ENCODE assay signal across 20 mouse cellular contexts in the genomic region with DNA sequence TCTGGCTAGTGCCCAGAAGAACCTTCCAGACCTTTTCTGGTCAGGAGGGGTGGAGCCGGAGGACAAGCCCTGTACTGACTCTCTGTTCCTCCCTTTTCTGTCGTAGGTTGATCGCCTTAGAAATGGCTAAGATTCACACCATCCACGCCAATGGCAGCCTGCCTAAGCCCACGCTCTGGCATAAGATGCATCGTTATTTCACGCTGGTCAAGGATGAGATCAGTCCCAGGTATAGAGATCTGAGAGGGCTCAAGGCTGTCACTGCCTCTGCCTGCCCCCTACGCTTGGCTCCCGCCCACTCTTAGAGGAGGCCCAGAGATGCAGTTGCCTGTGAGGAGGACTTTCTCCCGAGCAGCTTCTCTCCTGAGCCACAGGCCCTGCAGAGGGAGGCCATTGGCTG. TPM values are rescaled to one million over a fixed set of nuclear protein-coding genes. Genes with fewer than 3 reads are reported as not detected.
DNase-seq lines count a peak whose midpoint lies in the region; ATAC-seq and TF ChIP-seq lines count a peak whose summit lies in the region.
"Had no signal": no experiment of that assay in that cellular context is flagged by ENCODE, and none has a peak within 500 bp of the region (broad histone marks: within the 10 kb centered on the region; RNA-seq: fewer than 3 reads in every experiment).

No protein-coding gene starts in this region.

- no peaks in the 10 kb centered on the region for H3K36me3 ChIP-seq in hindbrain, postnatal 0 days (ENCODE audit: insufficient read depth, low read length)
- no peaks in the 10 kb centered on the region for H3K36me3 ChIP-seq in hindbrain, embryonic 12.5 days
- H3K36me3 ChIP-seq in stomach, embryonic 16.5 days (ENCODE audit: control insufficient read depth, insufficient read depth, low read length) = no peaks in the 10 kb centered on the region
- H3K36me3 ChIP-seq: neural tube, embryonic 13.5 days had no signal

- H3K27ac ChIP-seq in hindbrain, postnatal 0 days = 0 out of 2 replicates have a peak overlapping the region, but pooled peaks have one; percentile 32
- no peak overlapping the region for H3K27ac ChIP-seq in hindbrain, embryonic 12.5 days
- H3K27ac ChIP-seq in stomach, embryonic 16.5 days (ENCODE audit: low read length) = peak overlapping the region; percentile 16; the same call in 1 of the 2 replicates
- H3K27ac ChIP-seq: liver, embryonic 14.5 days; neural tube, embryonic 13.5 days had no signal

- no peak for ATAC-seq in hindbrain, postnatal 0 days
- no peak for ATAC-seq in hindbrain, embryonic 12.5 days (ENCODE audit: low FRiP score)
- no peak for ATAC-seq in stomach, embryonic 16.5 days (ENCODE audit: insufficient read depth, low FRiP score)
- ATAC-seq: inflammation-experienced regulatory T-cells, adult 6 months; midbrain, embryonic 16.5 days had no signal

- H3K4me3 ChIP-seq in hindbrain, postnatal 0 days (ENCODE audit: low read length) = no peak overlapping the region
- H3K4me3 ChIP-seq in hindbrain, embryonic 12.5 days = no peak overlapping the region
- no peak overlapping the region for H3K4me3 ChIP-seq in stomach, embryonic 16.5 days (replicated peaks; ENCODE audit: low read length)
- H3K4me3 ChIP-seq: neural tube, embryonic 13.5 days had no signal

- TF ChIP-seq CTCF in hindbrain, postnatal 0 days (IDR thresholded peaks at IDR 0.05; ENCODE audit: low read depth) = no peak

- no peaks in the 10 kb centered on the region for H3K27me3 ChIP-seq in hindbrain, postnatal 0 days (ENCODE audit: insufficient read depth, low read length)
- H3K27me3 ChIP-seq in hindbrain, embryonic 12.5 days = peaks cover 32% of the 10 kb centered on the region
- peaks cover 7% of the 10 kb centered on the region; the same call in 1 of the 2 replicates for H3K27me3 ChIP-seq in stomach, embryonic 16.5 days (ENCODE audit: control insufficient read depth, insufficient read depth, low read length)

- no peak overlapping the region for H3K9ac ChIP-seq in hindbrain, postnatal 0 days (replicated peaks; ENCODE audit: low read length)
- H3K9ac ChIP-seq in hindbrain, embryonic 12.5 days = no peak overlapping the region; the same call in 1 of the 2 replicates
- no peak overlapping the region for H3K9ac ChIP-seq in stomach, embryonic 16.5 days (ENCODE audit: low read length)
- H3K9ac ChIP-seq: liver, embryonic 14.5 days had no signal

- H3K9me3 ChIP-seq in hindbrain, postnatal 0 days (ENCODE audit: low read length) = no peaks in the 10 kb centered on the region
- no peaks in the 10 kb centered on the region for H3K9me3 ChIP-seq in hindbrain, embryonic 12.5 days (replicated peaks)
- H3K9me3 ChIP-seq in stomach, embryonic 16.5 days (replicated peaks; ENCODE audit: control insufficient read depth, low read length) = no peaks in the 10 kb centered on the region
- H3K9me3 ChIP-seq: neural tube, embryonic 13.5 days had no signal

- DNase-seq in cerebellum, postnatal 10 days = peak; percentile 79 to 83
- DNase-seq in cerebellum, postnatal 4 days (ENCODE audit: low spot score in 2 of 2) = no peak
- no peak for DNase-seq in hindbrain, postnatal 0 days (ENCODE audit: low spot score)
- peak; percentile 79 for DNase-seq in brain, adult 2 months (ENCODE audit: low read depth, low spot score)
- DNase-seq in layer of hippocampus, adult 18-20 months (ENCODE audit: low spot score in 2 of 2) = no peak
- DNase-seq in kidney, postnatal 25 days = no peak
- DNase-seq: gastrocnemius, postnatal 10 days; kidney, postnatal 10 days; layer of hippocampus, postnatal 36 days; lung, postnatal 4 days; thymus, postnatal 4 days had no signal

- peaks cover 18% of the 10 kb centered on the region for H3K4me1 ChIP-seq in hindbrain, postnatal 0 days (ENCODE audit: insufficient read depth, low read length)
- H3K4me1 ChIP-seq in hindbrain, embryonic 12.5 days = peaks cover 31% of the 10 kb centered on the region
- H3K4me1 ChIP-seq in stomach, embryonic 16.5 days (ENCODE audit: control insufficient read depth, insufficient read depth, low read length) = peaks cover 22% of the 10 kb centered on the region

- H3K4me2 ChIP-seq in hindbrain, postnatal 0 days (ENCODE audit: low read depth, low read length) = no peak overlapping the region
- no peak overlapping the region for H3K4me2 ChIP-seq in hindbrain, embryonic 12.5 days (replicated peaks)
- no peak overlapping the region for H3K4me2 ChIP-seq in stomach, embryonic 16.5 days (ENCODE audit: low read depth, low read length)
- H3K4me2 ChIP-seq: neural tube, embryonic 13.5 days had no signal

- 55% methylated on average over 10 of the region's 10 CpGs for WGBS in hindbrain, postnatal 0 days
- 60% methylated on average over 10 of the region's 10 CpGs for WGBS in hindbrain, embryonic 12.5 days
- WGBS in stomach, embryonic 16.5 days = 65% methylated on average over 10 of the region's 10 CpGs

RNA-seq across cellular contexts. Expression of gene Etnk2, which starts 5.3 kb away (rescaled TPM):
- total RNA-seq in hindbrain, postnatal 0 days (2014; rRNA removed) = 36.7 and 49.7 TPM in 2 replicates
- 27.4 and 29.6 TPM in 2 replicates for polyA plus RNA-seq in hindbrain, postnatal 0 days (2015; fragmentation: Nextera tagmentation; extraction: Ambion mirVana)
- 5.2 and 5.6 TPM in 2 replicates for polyA plus RNA-seq in hindbrain, embryonic 12.5 days (2016; fragmentation: Nextera tagmentation; extraction: Ambion mirVana)
- polyA plus RNA-seq in stomach, embryonic 16.5 days (2015; fragmentation: Nextera tagmentation; extraction: Ambion mirVana) = 4.5 and 4.7 TPM in 2 replicates
- 1 to 10 TPM; 1.0 to 2.1 TPM for total RNA-seq in layer of hippocampus, adult 18-20 months (2021)
- total RNA-seq: common myeloid progenitor, adult 5-6 weeks had no signal
- polyA plus RNA-seq: C2C12; inflammation-experienced regulatory T-cells, adult 6 months had no signal

RNA-seq across cellular contexts. Expression of gene Ren1, which starts 18.3 kb away (rescaled TPM):
- 0.58 and 1.1 TPM in 2 replicates for total RNA-seq in hindbrain, postnatal 0 days (2014; rRNA removed)
- polyA plus RNA-seq in hindbrain, postnatal 0 days (2015; fragmentation: Nextera tagmentation; extraction: Ambion mirVana) = 1.6 and 1.7 TPM in 2 replicates
- polyA plus RNA-seq in hindbrain, embryonic 12.5 days (2016; fragmentation: Nextera tagmentation; extraction: Ambion mirVana) = 0.99 and 1.9 TPM in 2 replicates
- polyA plus RNA-seq in stomach, embryonic 16.5 days (2015; fragmentation: Nextera tagmentation; extraction: Ambion mirVana) = 2.0 and 3.6 TPM in 2 replicates
- under 1 TPM in 1 of 2 experiments, not detected in 1; 0.20 TPM for total RNA-seq in layer of hippocampus, adult 18-20 months (2021)
- total RNA-seq: common myeloid progenitor, adult 5-6 weeks; gastrocnemius, postnatal 10 days; layer of hippocampus, postnatal 36 days had no signal
- polyA plus RNA-seq: C2C12; heart, embryonic 14.5 days; inflammation-experienced regulatory T-cells, adult 6 months; midbrain, embryonic 16.5 days had no signal

RNA-seq across cellular contexts. Expression of gene Kiss1, which starts 47.0 kb away (rescaled TPM):
- total RNA-seq in hindbrain, postnatal 0 days (2014; rRNA removed) = not detected in 2 replicates
- 1.4 TPM in 1 of 2 replicates, not detected in the other for polyA plus RNA-seq in hindbrain, postnatal 0 days (2015; fragmentation: Nextera tagmentation; extraction: Ambion mirVana)
- not detected in 2 replicates for polyA plus RNA-seq in hindbrain, embryonic 12.5 days (2016; fragmentation: Nextera tagmentation; extraction: Ambion mirVana)
- not detected in 2 replicates for polyA plus RNA-seq in stomach, embryonic 16.5 days (2015; fragmentation: Nextera tagmentation; extraction: Ambion mirVana)
- total RNA-seq in layer of hippocampus, adult 18-20 months (2021) = not detected
- total RNA-seq: common myeloid progenitor, adult 5-6 weeks; gastrocnemius, postnatal 10 days; layer of hippocampus, postnatal 36 days had no signal
- polyA plus RNA-seq: C2C12; heart, embryonic 14.5 days; inflammation-experienced regulatory T-cells, adult 6 months; liver, embryonic 14.5 days; midbrain, embryonic 16.5 days; neural tube, embryonic 13.5 days had no signal

RNA-seq across cellular contexts. Expression of gene Sox13, which starts 55.5 kb away (rescaled TPM):
- total RNA-seq in hindbrain, postnatal 0 days (2014; rRNA removed) = 13.1 and 16.8 TPM in 2 replicates
- polyA plus RNA-seq in hindbrain, postnatal 0 days (2015; fragmentation: Nextera tagmentation; extraction: Ambion mirVana) = 2.9 and 3.3 TPM in 2 replicates
- polyA plus RNA-seq in hindbrain, embryonic 12.5 days (2016; fragmentation: Nextera tagmentation; extraction: Ambion mirVana) = 17.5 and 19.2 TPM in 2 replicates
- 5.2 and 5.6 TPM in 2 replicates for polyA plus RNA-seq in stomach, embryonic 16.5 days (2015; fragmentation: Nextera tagmentation; extraction: Ambion mirVana)
- 1 to 10 TPM; 7.4 to 7.9 TPM for total RNA-seq in layer of hippocampus, adult 18-20 months (2021)
- polyA plus RNA-seq: inflammation-experienced regulatory T-cells, adult 6 months had no signal

RNA-seq across cellular contexts. Expression of gene Golt1a, which starts 59.0 kb away (rescaled TPM):
- not detected in 2 replicates for total RNA-seq in hindbrain, postnatal 0 days (2014; rRNA removed)
- polyA plus RNA-seq in hindbrain, postnatal 0 days (2015; fragmentation: Nextera tagmentation; extraction: Ambion mirVana) = 0.08 TPM in 1 of 2 replicates, not detected in the other
- not detected in 2 replicates for polyA plus RNA-seq in hindbrain, embryonic 12.5 days (2016; fragmentation: Nextera tagmentation; extraction: Ambion mirVana)
- polyA plus RNA-seq in stomach, embryonic 16.5 days (2015; fragmentation: Nextera tagmentation; extraction: Ambion mirVana) = 8.2 and 8.7 TPM in 2 replicates
- total RNA-seq in layer of hippocampus, adult 18-20 months (2021) = not detected
- total RNA-seq: common myeloid progenitor, adult 5-6 weeks; gastrocnemius, postnatal 10 days; layer of hippocampus, postnatal 36 days had no signal
- polyA plus RNA-seq: C2C12; heart, embryonic 14.5 days; inflammation-experienced regulatory T-cells, adult 6 months; midbrain, embryonic 16.5 days; neural tube, embryonic 13.5 days had no signal

Comparison
In these comparisons a context has a peak if more than half of its experiments do, and no peak if none do; other contexts are left out.
1. DNase-seq: peak in cerebellum, postnatal 10 days (2 of 2) and brain, adult 2 months (single experiment); none in cerebellum, postnatal 4 days (0 of 2), hindbrain, postnatal 0 days (single experiment), layer of hippocampus, adult 18-20 months (0 of 2) and kidney, postnatal 25 days (0 of 2).